Mouse (Mus musculus): ENCODE measurements around the gene 4930432M17Rik. TPM values are rescaled to one million over a fixed set of nuclear protein-coding genes. Genes with fewer than 3 reads are reported as not detected.

4930432M17Rik gene
- polyA plus RNA-seq, 1 experiment from 2014 or later = not detected

- Histone ChIP-seq H3K9ac (replicated peaks; ENCODE audit: low read depth, low read length) (no peak overlapping the region), H3K36me3 (ENCODE audit: control insufficient read depth, insufficient read depth, low read length) (no peaks in the 10 kb centered on the region), H3K27ac (ENCODE audit: low read depth, low read length) (no peak overlapping the region), H3K4me3 (ENCODE audit: low read depth, low read length) (no peak overlapping the region), H3K4me2 (ENCODE audit: low read depth, low read length) (no peak overlapping the region), H3K4me1 (ENCODE audit: control insufficient read depth, insufficient read depth, low read length) (peaks cover 17% of the 10 kb centered on the region), H3K9me3 (ENCODE audit: control insufficient read depth, low read length) (no peaks in the 10 kb centered on the region), H3K27me3 (ENCODE audit: control insufficient read depth, insufficient read depth, low read length) (no peaks in the 10 kb centered on the region)
- ATAC-seq (ENCODE audit: low read depth) = no peak
- 92% methylated on average over 7 of the region's 7 CpGs for WGBS
These were observed 26.6 kb downstream of the 4930432M17Rik start for GRCm38 (mm10) chr3:121697169-121697568.

GRCm38 (mm10) chr3:121699401-121699800 lies 28.8 kb downstream of the 4930432M17Rik start:
- peak overlapping the region; percentile 88; the same call in 1 of the 2 replicates for H3K27ac ChIP-seq (ENCODE audit: low read depth, low read length)
- no peaks in the 10 kb centered on the region for H3K9me3 ChIP-seq (ENCODE audit: control insufficient read depth, low read length)
- no peak overlapping the region for H3K4me2 ChIP-seq (ENCODE audit: low read depth, low read length)
- 71% methylated on average over 4 of the region's 4 CpGs for WGBS
- H3K9ac ChIP-seq (replicated peaks; ENCODE audit: low read depth, low read length) = no peak overlapping the region
- ATAC-seq (ENCODE audit: low read depth) = no peak
- no peaks in the 10 kb centered on the region for H3K27me3 ChIP-seq (ENCODE audit: control insufficient read depth, insufficient read depth, low read length)
- H3K4me3 ChIP-seq (ENCODE audit: low read depth, low read length) = no peak overlapping the region
- peaks cover 17% of the 10 kb centered on the region for H3K4me1 ChIP-seq (ENCODE audit: control insufficient read depth, insufficient read depth, low read length)
- H3K36me3 ChIP-seq (ENCODE audit: control insufficient read depth, insufficient read depth, low read length) = no peaks in the 10 kb centered on the region

- Histone ChIP-seq H3K9ac (replicated peaks; ENCODE audit: low read depth, low read length) (no peak overlapping the region), H3K4me1 (ENCODE audit: control insufficient read depth, insufficient read depth, low read length) (peaks cover 17% of the 10 kb centered on the region), H3K9me3 (ENCODE audit: control insufficient read depth, low read length) (no peaks in the 10 kb centered on the region), H3K4me3 (ENCODE audit: low read depth, low read length) (no peak overlapping the region), H3K27ac (ENCODE audit: low read depth, low read length) (peak overlapping the region; percentile 88), H3K36me3 (ENCODE audit: control insufficient read depth, insufficient read depth, low read length) (no peaks in the 10 kb centered on the region), H3K4me2 (ENCODE audit: low read depth, low read length) (0 out of 2 replicates have a peak overlapping the region, but pooled peaks have one; percentile 29), H3K27me3 (ENCODE audit: control insufficient read depth, insufficient read depth, low read length) (no peaks in the 10 kb centered on the region)
- peak; percentile 45 for ATAC-seq (ENCODE audit: low read depth)
- 44% methylated on average over 4 of the region's 4 CpGs for WGBS
These were observed 29.3 kb downstream of the 4930432M17Rik start for GRCm38 (mm10) chr3:121699849-121700248.

GRCm38 (mm10) chr3:121700364-121700952 lies 29.9 kb downstream of the 4930432M17Rik start:
- no peaks in the 10 kb centered on the region for H3K9me3 ChIP-seq (ENCODE audit: control insufficient read depth, low read length)
- peak overlapping the region; percentile 88 for H3K27ac ChIP-seq (ENCODE audit: low read depth, low read length)
- 13% methylated on average over 8 of the region's 8 CpGs for WGBS
- no peak overlapping the region for H3K9ac ChIP-seq (replicated peaks; ENCODE audit: low read depth, low read length)
- H3K4me3 ChIP-seq (ENCODE audit: low read depth, low read length) = 0 out of 2 replicates have a peak overlapping the region, but pooled peaks have one; percentile 3
- no peaks in the 10 kb centered on the region for H3K36me3 ChIP-seq (ENCODE audit: control insufficient read depth, insufficient read depth, low read length)
- no peaks in the 10 kb centered on the region for H3K27me3 ChIP-seq (ENCODE audit: control insufficient read depth, insufficient read depth, low read length)
- peak overlapping the region; percentile 29 for H3K4me2 ChIP-seq (ENCODE audit: low read depth, low read length)
- peak; percentile 90 for ATAC-seq (ENCODE audit: low read depth)
- H3K4me1 ChIP-seq (ENCODE audit: control insufficient read depth, insufficient read depth, low read length) = peaks cover 17% of the 10 kb centered on the region

- Histone ChIP-seq H3K9ac (replicated peaks; ENCODE audit: low read depth, low read length) (no peak overlapping the region), H3K9me3 (ENCODE audit: control insufficient read depth, low read length) (no peaks in the 10 kb centered on the region), H3K27me3 (ENCODE audit: control insufficient read depth, insufficient read depth, low read length) (no peaks in the 10 kb centered on the region), H3K27ac (ENCODE audit: low read depth, low read length) (no peak overlapping the region), H3K4me3 (ENCODE audit: low read depth, low read length) (no peak overlapping the region), H3K4me1 (ENCODE audit: control insufficient read depth, insufficient read depth, low read length) (peaks cover 17% of the 10 kb centered on the region), H3K4me2 (ENCODE audit: low read depth, low read length) (no peak overlapping the region), H3K36me3 (ENCODE audit: control insufficient read depth, insufficient read depth, low read length) (no peaks in the 10 kb centered on the region)
- ATAC-seq (ENCODE audit: low read depth) = no peak
- WGBS = 85% methylated on average over 7 of the region's 7 CpGs
These were observed 32.8 kb downstream of the 4930432M17Rik start for GRCm38 (mm10) chr3:121703155-121703879.

- Histone ChIP-seq H3K9me3 (ENCODE audit: control insufficient read depth, low read length) (no peaks in the 10 kb centered on the region), H3K4me1 (ENCODE audit: control insufficient read depth, insufficient read depth, low read length) (peaks cover 17% of the 10 kb centered on the region), H3K36me3 (ENCODE audit: control insufficient read depth, insufficient read depth, low read length) (no peaks in the 10 kb centered on the region), H3K4me2 (ENCODE audit: low read depth, low read length) (no peak overlapping the region), H3K27ac (ENCODE audit: low read depth, low read length) (no peak overlapping the region), H3K9ac (replicated peaks; ENCODE audit: low read depth, low read length) (no peak overlapping the region), H3K4me3 (ENCODE audit: low read depth, low read length) (no peak overlapping the region), H3K27me3 (ENCODE audit: control insufficient read depth, insufficient read depth, low read length) (no peaks in the 10 kb centered on the region)
- 54% methylated on average over 3 of the region's 3 CpGs for WGBS
- no peak for ATAC-seq (ENCODE audit: low read depth)
These were observed 33.3 kb downstream of the 4930432M17Rik start for GRCm38 (mm10) chr3:121703880-121704243.

- no peak overlapping the region for H3K4me2 ChIP-seq (ENCODE audit: low read depth, low read length)
- 67% methylated on average over 5 of the region's 5 CpGs for WGBS
- H3K4me1 ChIP-seq (ENCODE audit: control insufficient read depth, insufficient read depth, low read length) = peaks cover 9% of the 10 kb centered on the region
- no peak for ATAC-seq (ENCODE audit: low read depth)
- H3K4me3 ChIP-seq (ENCODE audit: low read depth, low read length) = no peak overlapping the region
- no peaks in the 10 kb centered on the region for H3K27me3 ChIP-seq (ENCODE audit: control insufficient read depth, insufficient read depth, low read length)
- no peaks in the 10 kb centered on the region for H3K9me3 ChIP-seq (ENCODE audit: control insufficient read depth, low read length)
- no peaks in the 10 kb centered on the region for H3K36me3 ChIP-seq (ENCODE audit: control insufficient read depth, insufficient read depth, low read length)
- H3K27ac ChIP-seq (ENCODE audit: low read depth, low read length) = no peak overlapping the region
- H3K9ac ChIP-seq (replicated peaks; ENCODE audit: low read depth, low read length) = no peak overlapping the region
These were observed 35.5 kb downstream of the 4930432M17Rik start for GRCm38 (mm10) chr3:121706087-121706486.

GRCm38 (mm10) chr3:121707106-121707505 lies 36.5 kb downstream of the 4930432M17Rik start:
- H3K27me3 ChIP-seq (ENCODE audit: control insufficient read depth, insufficient read depth, low read length) = no peaks in the 10 kb centered on the region
- H3K36me3 ChIP-seq (ENCODE audit: control insufficient read depth, insufficient read depth, low read length) = no peaks in the 10 kb centered on the region
- no peak for ATAC-seq (ENCODE audit: low read depth)
- 77% methylated on average over 4 of the region's 4 CpGs for WGBS
- H3K27ac ChIP-seq (ENCODE audit: low read depth, low read length) = no peak overlapping the region
- H3K4me1 ChIP-seq (ENCODE audit: control insufficient read depth, insufficient read depth, low read length) = no peaks in the 10 kb centered on the region
- H3K9ac ChIP-seq (replicated peaks; ENCODE audit: low read depth, low read length) = no peak overlapping the region
- no peaks in the 10 kb centered on the region for H3K9me3 ChIP-seq (ENCODE audit: control insufficient read depth, low read length)
- no peak overlapping the region for H3K4me2 ChIP-seq (ENCODE audit: low read depth, low read length)
- no peak overlapping the region for H3K4me3 ChIP-seq (ENCODE audit: low read depth, low read length)

- no peaks in the 10 kb centered on the region for H3K27me3 ChIP-seq (ENCODE audit: control insufficient read depth, insufficient read depth, low read length)
- no peaks in the 10 kb centered on the region for H3K36me3 ChIP-seq (ENCODE audit: control insufficient read depth, insufficient read depth, low read length)
- no peak overlapping the region for H3K4me2 ChIP-seq (ENCODE audit: low read depth, low read length)
- H3K27ac ChIP-seq (ENCODE audit: low read depth, low read length) = no peak overlapping the region
- H3K4me3 ChIP-seq (ENCODE audit: low read depth, low read length) = no peak overlapping the region
- ATAC-seq (ENCODE audit: low read depth) = no peak
- no peaks in the 10 kb centered on the region for H3K4me1 ChIP-seq (ENCODE audit: control insufficient read depth, insufficient read depth, low read length)
- no peaks in the 10 kb centered on the region for H3K9me3 ChIP-seq (ENCODE audit: control insufficient read depth, low read length)
- WGBS = 85% methylated on average over 7 of the region's 7 CpGs
- H3K9ac ChIP-seq (replicated peaks; ENCODE audit: low read depth, low read length) = no peak overlapping the region
These were observed 40.5 kb downstream of the 4930432M17Rik start for GRCm38 (mm10) chr3:121710894-121711531.
